Mouse (Mus musculus) heart, adult 11 months (tissue): ENCODE measurements around the gene Olfr995.

Experiments used
- DNase-seq: peaks from one replicate; pipeline ENCODE4 v3.0.0; 2022

Olfr995 gene

DNA sequence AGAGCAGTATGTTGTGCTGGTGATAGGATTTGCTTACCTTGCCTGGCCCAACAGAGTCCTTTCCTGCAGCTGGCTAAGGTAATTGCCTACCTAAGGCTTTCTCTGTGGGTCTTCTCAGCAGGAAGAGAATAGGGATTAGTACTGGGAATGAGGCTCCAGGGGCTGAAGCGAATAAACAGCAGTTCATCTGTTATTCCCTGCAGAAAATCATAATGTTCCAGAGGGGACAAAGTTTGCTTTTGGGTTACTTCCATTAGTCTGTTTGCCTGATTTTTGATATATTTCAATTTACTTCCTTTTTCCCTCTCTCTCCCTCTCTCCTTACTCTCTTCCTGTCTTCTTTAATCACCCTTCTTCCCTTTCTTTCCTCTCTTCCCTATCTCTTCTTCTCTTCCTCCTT lies at the start of gene Olfr995:
Gene Olfr995 (minus strand): TSS at position 101 of the 400 bp plus-strand sequence.
- DNase-seq, result no peak

DNA sequence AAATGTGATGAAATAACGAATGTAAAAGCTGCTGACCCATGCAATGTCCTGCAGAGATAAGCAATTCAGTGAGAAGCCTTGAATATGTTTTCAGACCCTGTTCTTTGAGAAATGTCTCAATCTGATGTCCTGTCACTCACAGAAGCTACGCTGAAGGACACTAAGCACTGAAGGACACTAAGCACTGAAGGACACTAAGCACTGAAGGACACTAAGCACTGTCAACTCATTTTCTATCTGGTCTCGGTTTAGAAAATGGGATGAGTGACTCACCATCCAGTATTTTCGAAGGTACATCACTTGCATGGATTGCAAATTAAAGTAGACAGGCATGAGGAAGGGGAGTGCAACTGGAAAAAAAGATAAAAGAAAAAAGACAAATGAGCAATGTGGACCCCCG lies 47.0 kb upstream of the Olfr995 start:
- no peak for DNase-seq

DNA sequence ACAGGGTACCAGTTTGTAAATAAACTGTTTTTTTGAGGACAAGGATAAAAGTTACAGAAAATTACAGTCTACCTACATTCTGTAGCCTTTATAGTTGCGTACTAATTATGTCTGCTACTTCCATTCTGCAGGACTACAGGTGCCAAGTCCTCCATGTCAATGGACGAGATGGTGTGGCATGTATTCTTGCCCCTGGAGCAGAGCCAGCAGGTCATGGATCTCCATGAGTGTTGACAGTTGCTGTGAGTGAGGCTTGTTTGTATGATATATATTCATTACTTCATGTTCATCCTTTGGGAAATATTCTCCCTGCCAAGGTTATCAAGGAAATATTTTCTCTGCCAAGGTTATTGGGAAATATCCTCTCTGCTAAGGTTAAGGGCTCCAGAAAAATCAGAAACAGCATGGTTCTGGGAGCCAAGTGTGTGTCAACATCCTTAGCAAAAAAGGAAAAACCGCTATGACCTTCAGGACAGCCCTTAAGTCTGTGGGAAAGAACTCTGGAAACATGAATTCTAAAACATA lies 23.4 kb upstream of the Olfr995 start:
- DNase-seq, result no peak

DNA sequence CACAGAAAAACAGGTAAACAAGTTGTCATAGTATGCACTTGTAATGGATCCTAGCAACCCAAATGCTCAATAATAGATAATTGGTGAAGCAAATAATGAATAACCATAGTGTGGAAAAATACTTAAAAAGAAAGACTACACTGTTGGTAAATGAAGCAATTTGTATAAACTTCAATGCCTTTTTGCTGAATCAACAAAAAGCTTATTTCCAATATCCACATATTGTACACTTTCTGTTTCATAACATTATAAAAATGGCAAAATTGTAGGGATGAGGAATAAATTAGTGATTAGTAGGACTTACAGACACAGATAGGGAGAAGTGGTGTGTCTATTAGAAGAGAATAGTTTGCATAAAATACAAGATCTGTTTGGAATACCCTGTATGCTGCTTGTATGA lies 893 bp downstream of the Olfr995 start:
- DNase-seq, result no peak

DNA sequence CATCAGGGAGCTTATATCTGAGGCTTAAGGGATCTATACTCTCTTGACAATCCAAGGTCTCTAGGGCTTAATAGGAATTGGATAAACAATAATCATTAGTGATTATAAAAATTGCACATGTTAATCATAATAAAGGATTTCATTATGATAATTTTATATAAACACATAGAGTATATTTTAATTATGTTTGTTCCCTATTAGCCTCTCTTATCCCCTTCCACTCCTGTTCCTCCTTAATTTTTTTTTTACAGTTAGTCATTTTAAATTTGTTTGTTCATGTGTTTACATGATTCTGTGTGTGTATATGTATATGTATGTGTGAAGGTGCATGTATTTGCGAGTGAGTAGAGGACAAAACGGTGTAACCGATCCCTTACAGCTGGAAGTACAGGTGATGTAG lies 7.1 kb downstream of the Olfr995 start, which contains the start of gene Olfr994:
Gene Olfr994 (minus strand): TSS at position 101 of the 400 bp plus-strand sequence.
- DNase-seq, result no peak

DNA sequence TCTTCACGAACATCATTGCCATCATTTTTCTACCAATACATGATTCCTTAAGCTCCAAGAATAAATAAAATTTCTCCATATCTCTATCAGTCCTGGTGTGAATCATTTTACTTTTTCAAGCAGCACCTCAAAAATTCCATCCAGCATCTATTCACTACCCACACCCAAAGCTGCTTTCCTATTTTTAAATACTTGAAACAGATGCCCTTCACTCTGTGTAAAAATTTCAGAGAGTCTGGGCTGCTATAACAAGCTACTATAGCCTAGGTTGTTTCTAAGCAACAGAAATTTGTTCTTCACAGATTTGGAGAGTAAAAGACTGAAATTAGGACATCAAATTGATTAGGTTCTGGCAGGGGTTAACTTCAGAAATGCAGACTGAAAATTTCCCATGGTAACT lies 17.5 kb downstream of the Olfr995 start:
- DNase-seq, result no peak

DNA sequence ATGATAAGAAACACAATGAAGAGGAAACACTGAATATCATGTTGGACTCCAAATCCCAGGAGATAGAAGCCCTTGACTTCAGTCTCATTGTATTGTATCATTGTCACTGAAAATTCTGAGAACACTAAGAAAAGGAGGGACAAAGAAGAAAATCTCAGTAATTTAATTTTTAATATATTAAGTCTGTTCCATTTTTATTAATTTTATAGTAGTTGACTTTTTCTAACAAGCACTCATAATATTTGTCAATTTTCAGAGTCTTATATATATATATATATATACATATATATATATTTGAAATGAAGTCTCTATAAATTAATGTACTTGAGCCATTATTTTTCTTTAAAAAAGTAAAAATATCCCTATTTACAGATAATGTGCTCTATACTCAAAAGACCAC lies 28.7 kb downstream of the Olfr995 start, which contains the start of gene Olfr993:
Gene Olfr993 (minus strand): TSS at position 101 of the 400 bp plus-strand sequence.
- DNase-seq, result no peak

DNA sequence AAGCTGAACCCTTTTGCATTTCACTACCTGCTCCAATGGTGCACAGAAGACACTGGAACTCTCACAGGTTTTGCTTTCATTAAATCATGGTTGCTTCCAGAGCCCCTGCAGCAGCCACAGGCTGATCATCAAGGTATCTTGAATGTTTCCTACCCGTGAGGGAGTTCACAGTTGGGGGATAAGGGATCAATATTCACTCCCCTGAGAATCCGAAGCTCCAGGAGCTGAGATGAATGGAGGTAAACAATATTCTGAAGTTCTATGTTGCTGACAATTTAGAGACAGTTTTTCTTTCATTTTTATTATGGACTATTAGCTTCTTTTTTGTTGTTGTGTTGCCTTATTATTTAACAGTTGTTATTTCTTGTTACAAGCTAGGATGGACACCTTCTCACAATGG lies 34.1 kb downstream of the Olfr995 start, which contains the start of gene Olfr992:
Gene Olfr992 (minus strand): TSS at position 101 of the 400 bp plus-strand sequence.
- no peak for DNase-seq
